Mouse (Mus musculus) urinary bladder, adult 2 months (tissue): ENCODE measurements around the gene Msi2. TPM values are rescaled to one million over a fixed set of nuclear protein-coding genes. Genes with fewer than 3 reads are reported as not detected.
A peak's percentile ranks its signal among the peaks of the same experiment; 100 is the strongest.

Experiments
- DNase-seq: peaks from one replicate; pipeline ENCODE4 v3.0.0; 2022; ENCODE audit warnings: low spot score
- polyA plus RNA-seq: library from polyadenylated mRNA; depleted of rRNA; stranded (reverse); fragments of >200 nt; gene quantifications from 2 replicates; pipeline ENCODE4 v1.2.3, GENCODE M21; 2012

Gene Msi2
- polyA plus RNA-seq, 1 experiment: 44.7 TPM

- DNase-seq: no peak
Measured at GRCm38 (mm10) chr11:88592099-88592498, 126.2 kb downstream of the Msi2 start.

- DNase-seq: no peak
Measured at GRCm38 (mm10) chr11:88590647-88591046, 127.7 kb downstream of the Msi2 start.

- DNase-seq: no peak
Measured at GRCm38 (mm10) chr11:88589641-88590040, 128.7 kb downstream of the Msi2 start.

GRCm38 (mm10) chr11:88588688-88589210 lies 129.6 kb downstream of the Msi2 start:
- DNase-seq: no peak

- DNase-seq: no peak
Measured at GRCm38 (mm10) chr11:88587710-88588109, 130.6 kb downstream of the Msi2 start.

GRCm38 (mm10) chr11:88585880-88586279 lies 132.4 kb downstream of the Msi2 start:
- no peak for DNase-seq

GRCm38 (mm10) chr11:88585171-88585632 lies 133.1 kb downstream of the Msi2 start:
- no peak for DNase-seq

GRCm38 (mm10) chr11:88583866-88584265 lies 134.4 kb downstream of the Msi2 start:
- no peak for DNase-seq

GRCm38 (mm10) chr11:88583259-88583833 lies 135.0 kb downstream of the Msi2 start:
- DNase-seq: no peak

- DNase-seq: no peak
Measured at GRCm38 (mm10) chr11:88582781-88583180, 135.5 kb downstream of the Msi2 start.

- peak; percentile 57 for DNase-seq
Measured at GRCm38 (mm10) chr11:88582021-88582707, 136.1 kb downstream of the Msi2 start.

GRCm38 (mm10) chr11:88581375-88581774 lies 136.9 kb downstream of the Msi2 start:
- no peak for DNase-seq

GRCm38 (mm10) chr11:88578700-88579099 lies 139.6 kb downstream of the Msi2 start:
- no peak for DNase-seq

- no peak for DNase-seq
Measured at GRCm38 (mm10) chr11:88577076-88577475, 141.2 kb downstream of the Msi2 start.

- DNase-seq: no peak
Measured at GRCm38 (mm10) chr11:88576233-88576998, 141.9 kb downstream of the Msi2 start.

GRCm38 (mm10) chr11:88574575-88575360 lies 143.5 kb downstream of the Msi2 start:
- no peak for DNase-seq

- no peak for DNase-seq
Measured at GRCm38 (mm10) chr11:88573013-88573412, 145.3 kb downstream of the Msi2 start.

GRCm38 (mm10) chr11:88572461-88572860 lies 145.9 kb downstream of the Msi2 start:
- no peak for DNase-seq

GRCm38 (mm10) chr11:88570715-88571202 lies 147.6 kb downstream of the Msi2 start:
- no peak for DNase-seq

- DNase-seq: no peak
Measured at GRCm38 (mm10) chr11:88566613-88567606, 151.4 kb downstream of the Msi2 start.
